Mouse (Mus musculus) layer of hippocampus, adult 2 months (tissue): Measurements from ENCODE around the gene Selenoo. TPM values are rescaled to one million over a fixed set of nuclear protein-coding genes. Genes with fewer than 3 reads are reported as not detected.

Experiments used
- DNase-seq, 2 experiments: peaks; one replicate each; pipeline ENCODE4 v3.0.0; 2022; ENCODE audit warnings: low spot score in 2 of 2
- H3K27ac ChIP-seq: fragments of 200-600 bp; 2 replicates; pipeline ENCODE4 v1.8.1; 2022
- H3K4me3 ChIP-seq: fragments of 200-600 bp; 2 replicates; pipeline ENCODE4 v1.8.1; 2022; ENCODE audit warnings: mild to moderate bottlenecking
- CTCF ChIP-seq: fragments of 200-600 bp; conservative IDR thresholded peaks from 2 replicates; pipeline ENCODE4 v1.8.1; 2022; ENCODE audit warnings: antibody characterized with exemption, mild to moderate bottlenecking, moderate library complexity
- total RNA-seq, 2 experiments: library from RNA; stranded (reverse); gene quantifications; 2 replicates each; pipeline ENCODE4 v1.2.3; 2021

Selenoo gene
- total RNA-seq, 2 experiments from 2014 or later, result 21.2 to 22.0 TPM

DNA sequence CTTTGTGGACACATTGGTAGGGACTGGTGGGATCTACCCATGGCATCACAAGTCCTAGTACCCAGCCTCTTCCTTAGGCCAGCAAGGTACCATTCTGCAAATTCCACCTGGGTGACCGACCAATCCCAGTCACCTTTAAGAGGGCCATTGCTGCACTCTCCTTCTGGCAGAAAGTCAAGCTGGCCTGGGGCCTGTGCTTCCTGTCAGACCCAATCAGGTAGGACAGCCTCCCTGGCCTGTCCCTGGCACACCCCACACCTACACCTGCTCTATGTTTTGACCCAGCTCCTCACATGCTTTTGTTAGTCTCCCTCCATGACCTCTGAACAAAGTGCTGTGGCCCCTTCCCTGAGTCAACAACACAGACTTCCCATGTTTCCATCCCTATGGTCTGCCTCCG, 4.1 kb upstream of the Selenoo start:
- no peak overlapping the region for H3K27ac ChIP-seq
- TF ChIP-seq CTCF, result no peak
- no peak overlapping the region for H3K4me3 ChIP-seq
- DNase-seq, result no peak

DNA sequence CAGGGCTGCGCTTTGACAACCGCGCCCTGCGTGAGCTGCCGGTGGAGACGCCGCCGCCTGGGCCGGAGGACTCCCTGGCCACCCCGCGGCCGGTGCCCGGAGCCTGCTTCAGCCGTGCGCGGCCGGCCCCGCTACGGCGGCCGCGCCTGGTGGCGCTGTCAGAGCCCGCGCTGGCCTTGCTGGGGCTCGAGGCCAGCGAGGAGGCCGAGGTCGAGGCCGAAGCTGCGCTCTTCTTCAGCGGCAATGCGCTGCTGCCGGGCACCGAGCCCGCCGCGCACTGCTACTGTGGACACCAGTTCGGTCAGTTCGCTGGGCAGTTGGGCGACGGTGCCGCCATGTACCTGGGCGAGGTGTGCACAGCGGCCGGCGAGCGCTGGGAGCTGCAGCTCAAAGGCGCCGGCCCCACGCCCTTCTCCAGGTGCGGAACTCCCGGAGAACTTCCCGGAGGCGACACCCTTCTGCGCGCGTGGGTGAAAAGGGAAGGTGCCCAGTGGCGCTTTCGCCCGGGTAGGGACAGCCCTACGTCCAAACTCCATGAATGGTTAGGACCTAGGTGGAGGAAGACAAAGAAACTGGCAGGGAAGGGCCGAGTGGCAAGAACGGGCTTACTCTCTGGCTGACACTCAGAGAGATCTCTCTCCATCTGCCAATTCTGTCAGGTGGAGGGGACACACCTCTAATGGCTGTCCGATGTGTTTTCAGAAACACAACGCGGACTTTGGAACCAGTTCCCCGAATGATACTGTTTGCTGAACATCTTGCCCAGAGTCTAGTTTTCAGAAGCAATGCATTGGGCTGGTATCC, 566 bp downstream of the Selenoo start:
- TF ChIP-seq CTCF, result 0 out of 2 replicates have a peak, but pooled peaks have one; percentile 11
- DNase-seq, result no peak
- H3K27ac ChIP-seq, result peak overlapping the region; percentile 95
- peak overlapping the region; percentile 85 for H3K4me3 ChIP-seq

DNA sequence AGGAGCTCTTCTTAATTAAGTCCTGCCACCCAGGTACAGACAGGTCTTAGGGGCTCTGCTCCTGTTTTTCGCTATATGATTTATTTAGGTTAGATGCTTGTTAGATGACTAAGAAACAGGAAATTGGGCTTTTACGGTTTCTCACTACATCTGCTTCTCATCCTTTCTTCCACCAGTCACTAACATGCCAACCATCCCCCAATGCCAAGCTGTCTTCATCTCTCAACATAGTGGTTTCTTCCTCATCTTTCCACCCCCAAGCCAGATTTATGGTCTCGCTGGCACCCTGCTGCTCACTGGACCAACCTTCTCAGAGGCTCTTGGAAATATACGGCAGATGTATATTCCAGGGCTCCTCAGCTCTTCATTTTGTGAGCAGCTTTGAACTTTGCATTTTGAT, 1.8 kb downstream of the Selenoo start:
- no peak for TF ChIP-seq CTCF
- Histone ChIP-seq H3K27ac (no peak overlapping the region; the same call in 1 of the 2 replicates), H3K4me3 (no peak overlapping the region)
- no peak for DNase-seq

- Histone ChIP-seq H3K4me3 (no peak overlapping the region), H3K27ac (peak overlapping the region; percentile 20)
- no peak for DNase-seq
- TF ChIP-seq CTCF, result no peak
Observed at GRCm38 (mm10) chr15:89092181-89092580, 3.3 kb downstream of the Selenoo start.

- Histone ChIP-seq H3K4me3 (no peak overlapping the region), H3K27ac (peak overlapping the region; percentile 32; the same call in 1 of the 2 replicates)
- TF ChIP-seq CTCF, result no peak
- peak in 1 of 2 experiments; percentile 66 for DNase-seq
Observed at GRCm38 (mm10) chr15:89097450-89097849, 8.6 kb downstream of the Selenoo start.

DNA sequence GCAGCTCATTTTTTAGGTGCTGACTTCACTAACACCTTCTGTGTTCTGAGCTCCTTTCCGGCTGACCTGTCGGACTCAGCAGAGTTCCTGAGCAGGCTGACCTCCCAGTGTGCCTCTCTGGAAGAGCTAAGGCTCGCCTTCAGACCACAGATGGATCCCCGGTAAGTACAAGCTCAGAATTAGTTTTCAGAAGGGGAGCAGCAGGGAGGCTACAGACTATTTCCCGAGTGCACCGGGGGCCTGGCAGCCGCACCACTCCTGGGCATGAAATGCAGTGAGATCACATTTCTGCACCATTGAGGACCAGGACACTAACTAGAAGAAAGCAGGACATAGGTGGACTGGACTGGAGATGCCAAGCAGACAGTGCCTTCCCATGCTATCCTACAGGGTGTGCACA, 9.7 kb downstream of the Selenoo start:
- no peak for DNase-seq
- Histone ChIP-seq H3K4me3 (no peak overlapping the region), H3K27ac (no peak overlapping the region)
- TF ChIP-seq CTCF, result no peak

GRCm38 (mm10) chr15:89100823-89101222, 11.9 kb downstream of the Selenoo start:
- Histone ChIP-seq H3K4me3 (no peak overlapping the region), H3K27ac (no peak overlapping the region)
- no peak for DNase-seq
- no peak for TF ChIP-seq CTCF

DNA sequence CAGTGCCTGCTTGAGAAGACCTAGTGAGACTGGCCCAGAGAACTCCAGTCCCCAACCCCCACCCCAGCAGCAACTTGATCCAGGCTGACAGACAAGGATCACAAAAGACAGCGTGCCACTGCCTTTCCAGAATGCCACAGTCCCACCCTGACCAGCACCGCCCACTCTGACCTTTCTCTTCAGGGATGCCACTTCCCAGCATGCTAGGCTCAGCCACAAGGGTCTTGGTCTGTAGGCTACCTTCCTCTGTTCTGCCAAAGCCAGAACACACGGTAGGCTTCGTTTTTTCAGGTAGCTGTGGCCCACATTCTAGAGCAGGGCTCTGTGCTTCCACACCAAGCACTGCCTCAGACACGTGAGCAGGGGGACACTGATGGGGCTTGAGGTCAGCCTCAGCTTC, 13.8 kb downstream of the Selenoo start:
- Histone ChIP-seq H3K4me3 (no peak overlapping the region), H3K27ac (no peak overlapping the region)
- TF ChIP-seq CTCF, result no peak
- no peak for DNase-seq

DNA sequence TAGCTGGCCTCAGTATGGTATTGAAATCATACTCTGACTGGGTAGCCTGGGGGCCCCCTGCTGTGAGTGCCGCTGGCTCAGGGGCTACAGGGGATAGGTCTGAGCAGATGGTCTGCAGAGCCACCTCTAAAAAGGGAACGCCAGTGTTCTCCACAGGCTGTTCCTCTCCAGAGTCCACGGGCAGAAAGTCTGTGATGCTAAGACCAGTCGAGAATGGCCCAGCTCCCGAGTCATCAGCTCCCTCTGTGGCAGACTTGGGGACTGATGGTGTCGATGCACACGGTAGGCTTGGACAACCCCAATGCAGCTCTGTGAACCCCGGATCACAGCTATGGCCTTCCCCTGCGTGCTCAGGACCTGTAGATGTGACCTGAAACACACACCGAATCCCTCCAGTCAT, 15.0 kb downstream of the Selenoo start:
- no peak for DNase-seq
- no peak overlapping the region for H3K4me3 ChIP-seq
- no peak overlapping the region for H3K27ac ChIP-seq
- peak; percentile 29 for TF ChIP-seq CTCF

GRCm38 (mm10) chr15:89104425-89104824, 15.5 kb downstream of the Selenoo start:
- Histone ChIP-seq H3K27ac (no peak overlapping the region), H3K4me3 (no peak overlapping the region)
- DNase-seq, result no peak
- no peak for TF ChIP-seq CTCF

GRCm38 (mm10) chr15:89106073-89106472, 17.2 kb downstream of the Selenoo start:
- no peak for DNase-seq
- no peak for TF ChIP-seq CTCF
- peak overlapping the region; percentile 46; the same call in 1 of the 2 replicates for H3K27ac ChIP-seq

DNA sequence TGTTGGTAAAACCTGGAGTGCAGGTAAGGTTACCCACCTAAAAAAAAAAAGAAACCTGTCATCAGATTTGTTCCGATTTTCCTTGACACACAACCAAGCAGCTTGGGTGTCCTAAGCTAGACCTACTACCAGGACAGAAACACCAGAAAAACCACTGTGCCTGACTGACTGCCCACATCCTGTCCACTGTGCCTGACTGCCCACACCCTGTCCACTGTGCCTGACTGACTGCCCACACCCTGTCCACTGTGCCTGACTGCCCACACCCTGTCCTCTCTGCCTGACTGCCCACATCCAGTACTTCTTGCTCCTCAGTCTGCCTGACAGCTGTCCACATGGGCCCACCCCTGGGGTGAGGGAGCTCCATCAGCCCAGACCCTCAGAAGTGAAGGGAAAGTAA, 18.1 kb downstream of the Selenoo start:
- no peak for DNase-seq
- Histone ChIP-seq H3K4me3 (no peak overlapping the region), H3K27ac (no peak overlapping the region)
- TF ChIP-seq CTCF, result no peak

More at GRCm38 (mm10) chr15:89106073-89106472, 17.2 kb downstream of the Selenoo start:
- H3K4me3 ChIP-seq, result no peak overlapping the region

- Histone ChIP-seq H3K4me3 (no peak overlapping the region), H3K27ac (no peak overlapping the region)
- TF ChIP-seq CTCF, result peak; percentile 44
- no peak for DNase-seq
Observed at GRCm38 (mm10) chr15:89110147-89110546, 21.3 kb downstream of the Selenoo start.

DNA sequence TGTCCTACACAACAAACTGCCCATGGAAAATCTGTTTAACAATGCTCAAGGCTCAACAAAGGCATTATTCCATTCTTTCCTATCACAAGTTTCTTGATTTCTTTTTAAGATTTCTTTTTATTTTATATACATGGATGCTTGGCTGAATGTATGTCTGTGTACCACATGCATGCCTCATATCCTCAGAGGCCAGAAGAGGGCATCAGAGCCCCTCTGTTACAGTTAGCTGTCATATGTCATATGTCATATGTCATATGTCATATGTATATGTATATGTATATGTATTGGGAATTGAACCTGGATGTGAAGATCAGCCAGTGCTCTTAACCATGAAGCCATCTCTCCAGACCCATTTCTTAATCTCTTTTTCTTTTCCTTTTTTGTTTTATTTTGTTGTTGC, 29.1 kb downstream of the Selenoo start:
- Histone ChIP-seq H3K27ac (no peak overlapping the region), H3K4me3 (no peak overlapping the region)
- no peak for DNase-seq
- TF ChIP-seq CTCF, result peak; percentile 65
